Mouse (Mus musculus): ENCODE data around the gene Prcd. TPM values are rescaled to one million over a fixed set of nuclear protein-coding genes. Genes with fewer than 3 reads are reported as not detected.

The Prcd gene
- polyA plus RNA-seq, 1 experiment = 14.2 TPM

- TF ChIP-seq POLR2A (IDR thresholded peaks at IDR 0.05; ENCODE audit: borderline replicate concordance, insufficient read depth, low read length) = no peak
- TF ChIP-seq CTCF (IDR thresholded peaks at IDR 0.05; ENCODE audit: borderline replicate concordance, insufficient read depth, low read depth, low read length) = no peak
- H3K27ac ChIP-seq (ENCODE audit: insufficient read depth, low read length) = no peak overlapping the region
- H3K27me3 ChIP-seq (ENCODE audit: control insufficient read depth, insufficient read depth, low read length) = no peaks in the 10 kb centered on the region
- H3K4me3 ChIP-seq (replicated peaks; ENCODE audit: insufficient read depth, low read depth, low read length) = no peak overlapping the region
- DNase-seq = no peak
- 76% methylated on average over 14 of the region's 14 CpGs for WGBS
- peaks cover 6% of the 10 kb centered on the region for H3K4me1 ChIP-seq (ENCODE audit: control insufficient read depth, insufficient read depth, low read length)
These were observed 29.3 kb downstream of the Prcd start for GRCm38 (mm10) chr11:116682501-116683144.

DNA sequence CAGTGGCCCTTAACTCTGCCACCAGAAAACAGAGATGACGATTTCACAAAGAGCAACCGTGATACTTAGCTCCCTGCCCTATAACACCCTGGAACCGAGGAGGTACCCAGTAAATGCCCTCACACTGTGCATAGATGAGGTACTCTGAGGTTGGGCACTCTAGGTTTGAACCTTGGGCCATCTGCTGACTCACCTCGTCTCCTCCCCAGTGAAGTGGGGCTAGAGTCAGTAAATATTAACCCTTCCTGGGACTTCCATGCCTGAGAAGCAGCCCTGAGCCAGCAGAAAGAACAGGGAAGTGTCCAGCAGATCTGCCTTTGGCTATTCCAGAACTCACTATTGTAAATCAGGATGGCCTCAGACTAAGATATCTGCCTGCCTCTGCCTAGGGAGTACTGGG is 30.4 kb downstream of the Prcd start:
- 70% methylated on average over 4 of the region's 4 CpGs for WGBS
- no peak overlapping the region for H3K4me3 ChIP-seq (replicated peaks; ENCODE audit: insufficient read depth, low read depth, low read length)
- H3K27me3 ChIP-seq (ENCODE audit: control insufficient read depth, insufficient read depth, low read length) = no peaks in the 10 kb centered on the region
- TF ChIP-seq POLR2A (IDR thresholded peaks at IDR 0.05; ENCODE audit: borderline replicate concordance, insufficient read depth, low read length) = no peak
- TF ChIP-seq CTCF (IDR thresholded peaks at IDR 0.05; ENCODE audit: borderline replicate concordance, insufficient read depth, low read depth, low read length) = no peak
- DNase-seq = no peak
- no peak overlapping the region for H3K27ac ChIP-seq (ENCODE audit: insufficient read depth, low read length)
- H3K4me1 ChIP-seq (ENCODE audit: control insufficient read depth, insufficient read depth, low read length) = peaks cover 6% of the 10 kb centered on the region

GRCm38 (mm10) chr11:116685729-116686128 is 32.4 kb downstream of the Prcd start:
- Histone ChIP-seq H3K4me1 (ENCODE audit: control insufficient read depth, insufficient read depth, low read length) (no peaks in the 10 kb centered on the region), H3K27ac (ENCODE audit: insufficient read depth, low read length) (no peak overlapping the region), H3K27me3 (ENCODE audit: control insufficient read depth, insufficient read depth, low read length) (no peaks in the 10 kb centered on the region), H3K4me3 (replicated peaks; ENCODE audit: insufficient read depth, low read depth, low read length) (no peak overlapping the region)
- 85% methylated on average over 9 of the region's 9 CpGs for WGBS
- TF ChIP-seq POLR2A (IDR thresholded peaks at IDR 0.05; ENCODE audit: borderline replicate concordance, insufficient read depth, low read length) (no peak), CTCF (IDR thresholded peaks at IDR 0.05; ENCODE audit: borderline replicate concordance, insufficient read depth, low read depth, low read length) (no peak)
- no peak for DNase-seq

DNA sequence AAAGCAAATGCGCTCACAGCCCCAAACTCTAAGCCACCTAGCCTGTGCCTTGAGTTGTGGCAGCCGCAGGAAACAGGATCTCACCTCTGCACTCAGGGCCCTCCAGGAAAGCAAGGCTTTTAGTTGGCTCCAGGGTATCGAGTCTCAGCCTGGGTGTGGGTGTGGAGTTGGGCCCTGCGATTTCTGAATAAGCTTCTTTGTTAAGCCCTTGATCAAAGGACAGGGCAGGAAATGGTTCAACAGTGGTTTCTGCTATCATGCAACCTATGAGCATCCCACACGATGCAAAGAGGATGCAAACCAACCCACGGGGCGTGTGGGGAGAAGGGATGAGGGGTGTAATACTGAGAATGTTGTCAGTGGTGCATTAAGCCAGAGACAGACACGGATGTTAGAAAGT is 34.6 kb downstream of the Prcd start:
- TF ChIP-seq POLR2A (IDR thresholded peaks at IDR 0.05; ENCODE audit: borderline replicate concordance, insufficient read depth, low read length) (no peak), CTCF (IDR thresholded peaks at IDR 0.05; ENCODE audit: borderline replicate concordance, insufficient read depth, low read depth, low read length) (no peak)
- H3K4me1 ChIP-seq (ENCODE audit: control insufficient read depth, insufficient read depth, low read length) = no peaks in the 10 kb centered on the region
- no peak for DNase-seq
- H3K4me3 ChIP-seq (replicated peaks; ENCODE audit: insufficient read depth, low read depth, low read length) = no peak overlapping the region
- no peaks in the 10 kb centered on the region for H3K27me3 ChIP-seq (ENCODE audit: control insufficient read depth, insufficient read depth, low read length)
- H3K27ac ChIP-seq (ENCODE audit: insufficient read depth, low read length) = no peak overlapping the region
- 83% methylated on average over 8 of the region's 8 CpGs for WGBS

DNA sequence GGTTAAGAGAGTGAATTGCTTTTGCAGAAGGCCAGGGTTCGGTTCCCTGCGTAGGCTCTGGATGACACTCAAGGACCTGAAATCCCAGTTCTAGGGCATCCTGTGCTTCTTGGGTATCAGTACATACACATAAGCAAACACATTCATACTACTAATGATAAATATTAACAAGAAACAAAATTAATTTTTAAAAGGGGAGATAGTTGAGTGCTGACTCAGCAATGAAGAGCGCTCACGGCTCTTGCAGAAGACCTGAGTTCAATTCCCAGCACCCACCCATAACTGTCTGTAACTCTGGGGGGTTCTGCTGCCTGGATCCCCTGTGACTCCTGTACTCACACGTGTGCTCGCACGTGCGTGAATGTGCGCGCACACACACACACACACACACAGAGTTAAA is 36.3 kb downstream of the Prcd start:
- no peak for DNase-seq
- Histone ChIP-seq H3K4me3 (replicated peaks; ENCODE audit: insufficient read depth, low read depth, low read length) (no peak overlapping the region), H3K4me1 (ENCODE audit: control insufficient read depth, insufficient read depth, low read length) (no peaks in the 10 kb centered on the region), H3K27me3 (ENCODE audit: control insufficient read depth, insufficient read depth, low read length) (no peaks in the 10 kb centered on the region; the same call in 1 of the 2 replicates), H3K27ac (ENCODE audit: insufficient read depth, low read length) (no peak overlapping the region)
- TF ChIP-seq POLR2A (IDR thresholded peaks at IDR 0.05; ENCODE audit: borderline replicate concordance, insufficient read depth, low read length) (no peak), CTCF (IDR thresholded peaks at IDR 0.05; ENCODE audit: borderline replicate concordance, insufficient read depth, low read depth, low read length) (no peak)
- 92% methylated on average over 10 of the region's 10 CpGs for WGBS

DNA sequence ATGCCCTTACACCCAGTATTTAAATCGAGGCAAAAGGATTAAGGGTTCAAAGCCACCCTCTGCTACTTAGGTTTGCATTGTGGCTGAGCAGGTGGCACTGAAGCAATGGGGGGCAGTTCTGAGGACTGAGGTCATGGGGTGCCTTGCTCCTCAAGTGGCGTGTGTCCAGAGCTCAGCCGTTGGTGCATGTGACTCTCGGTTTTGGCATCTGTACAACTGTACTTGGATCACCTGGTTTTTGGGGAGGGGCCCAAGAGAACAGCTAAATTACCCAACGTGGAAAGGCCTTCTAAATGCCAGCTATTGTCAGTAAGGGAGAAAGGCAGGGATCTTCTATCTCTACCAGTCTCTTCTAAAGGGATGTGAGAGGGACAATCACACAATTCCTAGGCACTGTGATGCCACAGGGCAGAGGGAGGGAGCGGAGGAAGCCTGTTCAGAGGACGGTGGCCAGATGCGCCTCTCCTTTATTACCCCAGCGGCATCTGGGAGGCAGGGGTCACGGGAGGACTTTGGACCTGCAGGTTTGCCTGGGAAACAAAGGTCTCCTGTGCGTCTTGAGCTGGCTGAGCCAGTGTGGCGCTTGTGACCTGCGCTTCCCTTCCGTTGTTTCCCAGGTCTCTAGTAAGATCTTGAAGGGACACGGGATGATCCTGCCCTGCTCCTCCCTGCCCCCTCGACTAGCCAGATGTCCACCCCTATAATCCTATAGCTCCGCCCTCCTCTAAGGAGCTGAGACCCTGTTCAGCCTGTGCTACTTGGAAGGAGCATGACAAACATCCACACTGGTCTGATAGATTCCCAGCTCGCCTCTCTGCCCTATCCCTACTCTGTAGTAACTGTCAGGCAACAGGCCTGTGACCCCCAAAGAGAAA is 37.6 kb downstream of the Prcd start:
- Histone ChIP-seq H3K4me3 (replicated peaks; ENCODE audit: insufficient read depth, low read depth, low read length) (no peak overlapping the region), H3K4me1 (ENCODE audit: control insufficient read depth, insufficient read depth, low read length) (no peaks in the 10 kb centered on the region; the same call in 1 of the 2 replicates), H3K27ac (ENCODE audit: insufficient read depth, low read length) (no peak overlapping the region), H3K27me3 (ENCODE audit: control insufficient read depth, insufficient read depth, low read length) (no peaks in the 10 kb centered on the region; the same call in 1 of the 2 replicates)
- 53% methylated on average over 18 of the region's 18 CpGs for WGBS
- no peak for DNase-seq
- TF ChIP-seq CTCF (IDR thresholded peaks at IDR 0.05; ENCODE audit: borderline replicate concordance, insufficient read depth, low read depth, low read length) = no peak
- TF ChIP-seq POLR2A (IDR thresholded peaks at IDR 0.05; ENCODE audit: borderline replicate concordance, insufficient read depth, low read length) = no peak

GRCm38 (mm10) chr11:116693899-116694249 is 40.5 kb downstream of the Prcd start:
- Histone ChIP-seq H3K27ac (ENCODE audit: insufficient read depth, low read length) (no peak overlapping the region), H3K4me3 (replicated peaks; ENCODE audit: insufficient read depth, low read depth, low read length) (no peak overlapping the region), H3K4me1 (ENCODE audit: control insufficient read depth, insufficient read depth, low read length) (no peaks in the 10 kb centered on the region; the same call in 1 of the 2 replicates), H3K27me3 (ENCODE audit: control insufficient read depth, insufficient read depth, low read length) (no peaks in the 10 kb centered on the region; the same call in 1 of the 2 replicates)
- no peak for DNase-seq
- no peak for TF ChIP-seq POLR2A (IDR thresholded peaks at IDR 0.05; ENCODE audit: borderline replicate concordance, insufficient read depth, low read length)
- TF ChIP-seq CTCF (IDR thresholded peaks at IDR 0.05; ENCODE audit: borderline replicate concordance, insufficient read depth, low read depth, low read length) = no peak
- 65% methylated on average over 4 of the region's 4 CpGs for WGBS
